Mouse (Mus musculus) megakaryocyte, embryonic 14.5 days (primary cell): ENCODE data around the gene Ripor1. TPM values are rescaled to one million over a fixed set of nuclear protein-coding genes. Genes with fewer than 3 reads are reported as not detected.
"Not testable (repeated sequence)": the region's sequence is repeated elsewhere in the genome, so short reads cannot be mapped to it uniquely, and the experiment has no call there.

Source experiments
- H3K27me3 ChIP-seq: replicated peaks from 2 replicates; pipeline ENCODE3; 2012; ENCODE audit warnings: inconsistent platforms
- H3K36me3 ChIP-seq: replicated peaks from 2 replicates; pipeline ENCODE3; 2012; ENCODE audit warnings: low read length, inconsistent platforms, mixed read lengths
- H3K4me1 ChIP-seq: 2 replicates; pipeline ENCODE4 v1.6.1; 2012; ENCODE audit warnings: inconsistent platforms
- H3K4me3 ChIP-seq: replicated peaks from 2 replicates; pipeline ENCODE3; 2012; ENCODE audit warnings: moderate library complexity, mild to moderate bottlenecking, inconsistent platforms
- H3K9me3 ChIP-seq: 2 replicates; pipeline ENCODE4 v1.6.1; 2012; ENCODE audit warnings: inconsistent platforms
- FLI1 ChIP-seq: IDR thresholded peaks from 2 replicates; pipeline ENCODE4 v1.6.1; 2012; ENCODE audit warnings: low read length, inconsistent platforms, mixed read lengths
- GATA1 ChIP-seq: IDR thresholded peaks from 3 replicates; pipeline ENCODE4 v1.6.1; 2012; ENCODE audit warnings: mixed read lengths, low read length, inconsistent platforms, borderline replicate concordance
- polyA plus RNA-seq: library from polyadenylated mRNA; stranded (reverse); fragments of >175 nt; gene quantifications from 2 replicates; pipeline ENCODE4 v1.2.3, GENCODE M21; 2012; ENCODE audit warnings: low replicate concordance; ENCODE audit not compliant: insufficient read depth

Gene Ripor1
- 19.3 and 27.7 TPM in 2 replicates for polyA plus RNA-seq

- TF ChIP-seq FLI1 (no peak), GATA1 (peak; percentile 31; the same call in 1 of the 3 replicates)
- H3K4me1 ChIP-seq: peaks cover 69% of the 10 kb centered on the region
- H3K27me3 ChIP-seq: peaks cover 3% of the 10 kb centered on the region
- H3K36me3 ChIP-seq: no peaks in the 10 kb centered on the region
- H3K9me3 ChIP-seq: no peaks in the 10 kb centered on the region
- H3K4me3 ChIP-seq: peak within 1 kb of the TSS; percentile 100
Observed at GRCm38 (mm10) chr8:105604804-105605381, at the start of gene Ripor1. Gene Ripor1 (plus strand): TSS chr8:105605255.

DNA sequence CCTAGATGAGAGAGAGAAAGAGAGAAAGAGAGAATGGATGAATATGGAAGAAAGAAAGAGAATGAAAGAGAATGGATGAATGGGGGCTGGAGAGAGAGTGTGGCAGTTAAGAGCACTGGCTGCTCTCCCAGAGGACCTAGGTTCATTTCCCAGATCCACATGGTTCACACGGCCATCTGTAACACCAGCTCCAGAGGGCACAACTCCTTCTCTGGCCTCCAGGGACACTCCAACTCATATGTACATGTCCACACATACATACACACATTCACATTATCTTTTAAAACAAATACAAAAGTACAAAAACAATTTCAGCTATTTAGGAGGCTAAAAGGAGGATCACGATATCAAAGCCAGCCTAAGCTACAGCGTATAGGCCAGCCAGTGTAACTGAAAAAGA is 42.2 kb upstream of the Ripor1 start:
- no peaks in the 10 kb centered on the region for H3K27me3 ChIP-seq
- TF ChIP-seq FLI1 (no peak), GATA1 (no peak)
- H3K36me3 ChIP-seq: peaks cover 50% of the 10 kb centered on the region
- no peaks in the 10 kb centered on the region for H3K9me3 ChIP-seq
- H3K4me1 ChIP-seq: peaks cover 42% of the 10 kb centered on the region
- no peak overlapping the region for H3K4me3 ChIP-seq

DNA sequence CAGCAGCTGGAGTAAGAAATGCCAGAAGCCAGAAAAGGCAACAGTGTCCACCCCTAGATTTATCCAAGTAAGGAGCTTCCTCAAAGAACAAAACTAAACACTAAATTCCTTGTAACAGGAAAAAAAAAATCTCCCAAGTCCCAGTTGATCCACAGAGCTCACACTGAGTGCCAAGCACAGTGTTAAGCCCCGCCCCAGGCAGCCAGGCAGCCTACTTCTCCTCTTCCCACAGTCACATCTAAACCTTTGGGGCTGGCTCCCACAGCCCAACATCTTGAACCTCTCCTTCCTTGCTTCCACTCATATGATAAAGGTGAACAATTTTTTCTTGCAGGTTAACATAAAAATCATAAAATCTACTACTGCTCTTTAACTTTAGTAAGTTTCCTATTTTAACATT is 41.2 kb upstream of the Ripor1 start:
- no peaks in the 10 kb centered on the region for H3K27me3 ChIP-seq
- H3K4me3 ChIP-seq: peak overlapping the region; percentile 73
- peaks cover 42% of the 10 kb centered on the region for H3K36me3 ChIP-seq
- TF ChIP-seq FLI1: no peak
- TF ChIP-seq GATA1: no peak
- H3K4me1 ChIP-seq: peaks cover 52% of the 10 kb centered on the region
- no peaks in the 10 kb centered on the region for H3K9me3 ChIP-seq

DNA sequence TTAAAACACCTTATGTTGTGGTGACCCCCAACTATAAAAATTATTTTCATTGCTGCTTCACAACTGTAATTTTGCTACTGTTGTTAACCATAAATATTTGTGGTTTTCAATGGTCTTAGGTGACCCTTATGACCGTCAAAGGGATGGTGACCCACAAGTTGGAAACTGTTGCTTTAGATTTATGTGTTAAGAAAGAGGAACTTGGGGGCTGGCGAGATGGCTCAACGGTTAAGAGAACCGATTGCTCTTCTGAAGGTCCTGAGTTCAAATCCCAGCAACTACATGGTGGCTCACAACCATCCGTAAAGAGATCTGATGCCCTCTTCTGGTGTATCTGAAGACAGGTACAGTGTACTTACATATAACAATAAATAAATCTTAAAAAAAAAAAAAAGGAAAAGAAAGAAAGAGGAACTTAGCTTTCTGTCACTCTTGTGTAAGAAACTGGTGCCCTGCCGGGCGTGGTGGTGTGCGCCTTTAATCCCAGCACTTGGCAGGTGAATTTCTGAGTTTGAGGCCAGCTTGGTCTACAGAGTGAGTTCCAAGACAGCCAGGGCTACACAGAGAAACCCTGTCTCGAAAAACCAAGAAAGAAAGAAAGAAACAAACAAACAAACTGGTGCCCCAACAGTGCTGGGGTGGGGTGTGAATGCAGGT is 40.4 kb upstream of the Ripor1 start:
- H3K36me3 ChIP-seq: peaks cover 34% of the 10 kb centered on the region
- not testable (repeated sequence) for H3K27me3 ChIP-seq, H3K9me3 ChIP-seq
- H3K4me3 ChIP-seq: peak overlapping the region; percentile 97
- peaks cover 60% of the 10 kb centered on the region for H3K4me1 ChIP-seq

DNA sequence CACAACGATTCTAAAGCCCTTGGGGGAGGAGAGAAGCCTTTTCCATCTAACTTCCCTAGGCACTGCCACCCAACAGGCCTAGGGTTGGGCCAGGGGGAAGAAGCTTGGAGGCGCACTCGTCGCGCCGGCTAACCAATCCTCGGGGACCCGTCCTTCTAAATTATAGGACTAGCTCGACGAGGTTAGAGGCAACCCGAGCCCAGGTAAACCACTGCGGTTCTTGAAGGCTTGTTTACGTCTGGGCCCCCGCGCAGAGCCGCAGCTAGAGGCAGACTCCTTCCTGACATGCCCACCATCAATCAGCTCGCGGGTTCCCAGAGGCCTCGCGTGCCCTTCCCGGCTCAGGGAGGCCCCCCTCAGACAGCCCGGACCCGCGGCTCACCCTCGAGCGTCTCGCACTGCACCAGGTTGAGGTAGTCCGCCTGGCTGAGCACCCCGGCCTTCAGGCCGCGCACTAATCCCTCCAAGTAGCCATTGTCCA is 39.6 kb upstream of the Ripor1 start:
- Histone ChIP-seq H3K4me3 (peak overlapping the region; percentile 97), H3K4me1 (peaks cover 66% of the 10 kb centered on the region), H3K9me3 (no peaks in the 10 kb centered on the region), H3K36me3 (peaks cover 27% of the 10 kb centered on the region), H3K27me3 (no peaks in the 10 kb centered on the region)
- TF ChIP-seq FLI1 (no peak), GATA1 (no peak)

DNA sequence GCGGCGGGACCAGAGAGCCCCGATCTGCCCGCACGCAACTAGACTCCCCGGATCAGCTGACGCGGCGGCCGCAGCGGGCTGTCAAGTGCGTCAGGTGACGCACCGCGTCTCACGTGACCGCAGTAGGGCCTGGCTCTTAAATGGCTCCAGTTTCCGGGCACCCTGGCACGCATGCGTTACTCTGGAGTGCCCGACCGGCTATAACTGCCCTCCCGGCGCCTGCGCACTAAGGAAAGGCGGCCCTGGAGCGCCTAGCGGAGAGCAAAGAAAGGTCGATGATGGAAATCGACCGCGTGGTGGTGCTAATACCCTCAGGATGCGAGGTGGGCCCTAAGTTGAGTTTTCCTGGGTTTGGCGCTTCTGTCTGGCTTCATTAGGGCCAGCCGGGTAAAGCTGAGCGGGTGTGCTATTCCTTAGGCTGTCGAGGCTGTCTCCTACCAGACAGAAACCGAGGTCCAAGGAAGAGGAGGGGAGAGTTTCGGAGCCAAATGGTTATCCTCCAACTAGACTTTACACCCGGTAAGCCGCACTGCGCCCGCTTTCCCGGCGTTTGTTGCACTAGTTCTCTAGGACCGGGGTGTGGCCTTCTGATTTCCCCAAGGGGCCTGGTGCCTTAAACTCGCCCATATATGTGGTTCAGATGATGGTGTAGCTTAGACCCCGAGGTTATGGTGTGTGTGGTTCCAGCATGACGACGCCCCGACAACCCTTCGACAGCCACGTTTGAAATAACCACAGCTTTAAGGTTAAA is 38.9 kb upstream of the Ripor1 start, which contains the start of gene Atp6v0d1:
Gene Atp6v0d1, minus strand, starts transcription at position 96 of the 751 bp plus-strand sequence.
- H3K4me1 ChIP-seq: peaks cover 66% of the 10 kb centered on the region

DNA sequence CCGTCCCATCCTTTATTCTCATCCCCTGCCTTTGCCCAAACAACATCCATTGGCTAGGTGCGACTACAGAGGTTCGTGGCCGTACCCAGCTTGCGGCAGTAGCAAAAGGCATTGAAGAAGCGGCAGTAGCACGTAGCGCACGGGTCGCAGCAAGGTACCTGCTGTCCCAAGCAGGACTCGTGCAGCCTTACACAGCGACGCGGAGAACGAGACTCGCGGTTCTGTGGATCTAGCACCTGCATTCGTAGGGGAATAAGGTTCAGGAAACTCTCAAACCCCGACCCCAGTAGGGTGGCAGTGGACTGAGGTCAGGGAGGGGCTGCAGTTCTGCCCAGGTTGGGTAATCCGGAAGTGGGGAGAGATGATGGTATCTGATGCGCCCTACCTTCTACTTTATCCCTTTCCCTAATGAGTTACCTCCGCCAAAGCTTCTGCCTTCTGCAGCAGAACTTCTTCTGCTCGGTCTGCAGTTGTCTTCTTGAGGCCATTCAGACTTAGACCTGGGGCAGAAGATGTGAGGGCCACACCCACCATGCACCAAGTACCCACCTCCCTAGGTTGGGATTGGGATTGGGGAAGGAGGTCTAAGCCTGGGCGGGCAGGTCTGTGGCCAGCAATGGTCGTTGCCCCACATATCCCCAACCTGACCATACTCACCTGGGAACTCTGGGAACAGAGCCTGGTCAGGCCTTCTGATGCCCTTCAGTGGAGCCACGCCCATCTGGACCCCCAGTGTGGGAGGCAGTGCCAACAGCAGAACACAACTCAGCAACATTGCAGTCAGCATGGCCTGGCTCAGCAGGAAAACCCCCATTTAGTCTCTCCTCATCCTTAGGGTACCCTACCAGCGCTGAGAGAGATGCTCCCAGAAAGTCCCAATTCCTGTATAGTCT is 38.1 kb upstream of the Ripor1 start:
- peak overlapping the region; percentile 97 for H3K4me3 ChIP-seq
- H3K4me1 ChIP-seq: peaks cover 72% of the 10 kb centered on the region
- no peaks in the 10 kb centered on the region for H3K27me3 ChIP-seq
- TF ChIP-seq GATA1 (no peak), FLI1 (no peak)
- no peaks in the 10 kb centered on the region for H3K9me3 ChIP-seq
- peaks cover 18% of the 10 kb centered on the region for H3K36me3 ChIP-seq

More for the DNA sequence above, 38.9 kb upstream of the Ripor1 start, which contains the start of gene Atp6v0d1:
- Histone ChIP-seq H3K4me3 (peak within 1 kb of the TSS; percentile 97), H3K9me3 (no peaks in the 10 kb centered on the region), H3K27me3 (no peaks in the 10 kb centered on the region), H3K36me3 (peaks cover 22% of the 10 kb centered on the region)
- TF ChIP-seq FLI1 (no peak), GATA1 (no peak)

GRCm38 (mm10) chr8:105571810-105572209 is 33.2 kb upstream of the Ripor1 start:
- Histone ChIP-seq H3K4me1 (peaks cover 47% of the 10 kb centered on the region), H3K27me3 (no peaks in the 10 kb centered on the region)

GRCm38 (mm10) chr8:105573427-105573826 is 31.6 kb upstream of the Ripor1 start:
- H3K4me3 ChIP-seq: no peak overlapping the region
- no peak for TF ChIP-seq FLI1
- no peak for TF ChIP-seq GATA1
- no peaks in the 10 kb centered on the region for H3K36me3 ChIP-seq

More at GRCm38 (mm10) chr8:105571810-105572209, 33.2 kb upstream of the Ripor1 start:
- H3K36me3 ChIP-seq: no peaks in the 10 kb centered on the region
- TF ChIP-seq GATA1 (no peak), FLI1 (no peak)
- H3K4me3 ChIP-seq: no peak overlapping the region
- H3K9me3 ChIP-seq: no peaks in the 10 kb centered on the region

More at GRCm38 (mm10) chr8:105573427-105573826, 31.6 kb upstream of the Ripor1 start:
- H3K9me3 ChIP-seq: no peaks in the 10 kb centered on the region
- peaks cover 31% of the 10 kb centered on the region for H3K4me1 ChIP-seq
- H3K27me3 ChIP-seq: peaks cover 5% of the 10 kb centered on the region
